In the genomic region with DNA sequence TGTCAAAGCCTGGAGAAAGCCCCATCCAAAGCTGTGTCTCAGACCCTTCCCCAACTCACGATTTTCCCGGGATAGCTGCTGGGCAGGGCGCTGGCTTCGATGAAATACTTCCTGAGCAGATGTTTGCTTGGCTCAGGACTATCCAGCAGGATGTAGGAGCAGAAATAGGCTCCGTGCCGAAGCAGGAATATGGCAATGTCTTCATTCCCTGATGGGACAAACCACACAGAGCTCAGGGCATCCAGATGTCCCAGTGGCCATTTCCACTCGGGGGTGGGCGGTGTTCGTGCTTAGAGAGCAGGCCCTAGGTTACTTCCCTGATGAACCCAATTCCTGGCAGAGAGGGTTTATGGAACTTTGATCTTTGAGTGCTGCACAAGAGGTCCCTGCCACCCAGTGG, we compare ENCODE assay signal across 23 mouse cellular contexts. TPM values are rescaled to one million over a fixed set of nuclear protein-coding genes. Genes with fewer than 3 reads are reported as not detected.
DNase-seq lines count a peak whose midpoint lies in the region; ATAC-seq and TF ChIP-seq lines count a peak whose summit lies in the region.
"Had no signal": no experiment of that assay in that cellular context is flagged by ENCODE, and none has a peak within 500 bp of the region (broad histone marks: within the 10 kb centered on the region; RNA-seq: fewer than 3 reads in every experiment).

No protein-coding gene starts in this region.

- H3K36me3 ChIP-seq in heart, adult 2 months (ENCODE audit: control insufficient read depth, insufficient read depth, low read length), result no peaks in the 10 kb centered on the region
- peaks cover 27% of the 10 kb centered on the region for H3K36me3 ChIP-seq in heart, embryonic 12.5 days
- H3K36me3 ChIP-seq: forebrain, embryonic 12.5 days; hindbrain, embryonic 15.5 days had no signal

- no peak for TF ChIP-seq POLR2A in heart, adult 2 months (IDR thresholded peaks at IDR 0.05; ENCODE audit: insufficient read depth, low read depth, low read length)

- intact Hi-C loops in gastrocnemius, postnatal 14 days (cut with DNase I; ENCODE audit: low total_unique reads), result no loop called here
- intact Hi-C loops in heart, adult 2 months (cut with DNase I), result no loop called here

- no peak for TF ChIP-seq CTCF in heart, adult 2 months (IDR thresholded peaks at IDR 0.05)

- no peak overlapping the region for H3K4me2 ChIP-seq in heart, embryonic 12.5 days
- H3K4me2 ChIP-seq: embryonic facial prominence, embryonic 13.5 days; forebrain, embryonic 12.5 days; hindbrain, embryonic 15.5 days had no signal

- no peak overlapping the region for H3K9ac ChIP-seq in heart, adult 2 months (ENCODE audit: low read depth, low read length)
- no peak overlapping the region for H3K9ac ChIP-seq in heart, embryonic 12.5 days
- H3K9ac ChIP-seq: embryonic facial prominence, embryonic 13.5 days; forebrain, embryonic 12.5 days; hindbrain, embryonic 15.5 days had no signal

- no peaks in the 10 kb centered on the region for H3K27me3 ChIP-seq in heart, adult 2 months (ENCODE audit: control insufficient read depth, insufficient read depth, low read length)
- no peaks in the 10 kb centered on the region for H3K27me3 ChIP-seq in heart, embryonic 12.5 days (replicated peaks)
- H3K27me3 ChIP-seq: embryonic facial prominence, embryonic 13.5 days; forebrain, embryonic 12.5 days; hindbrain, embryonic 15.5 days had no signal

- peak; percentile 32 for DNase-seq in gastrocnemius, postnatal 14 days
- DNase-seq in gastrocnemius, postnatal 25 days, result no peak
- peak in 1 of 2 experiments; percentile 54 for DNase-seq in heart, adult 2 months
- peak; percentile 0 for DNase-seq in ES-CJ7 (ENCODE audit: low read depth, low spot score)
- DNase-seq in heart, postnatal 4 days, result peak; percentile 38
- no peak for DNase-seq in ovary, postnatal 36 days (ENCODE audit: low spot score)
- DNase-seq: adrenal gland, adult 2 months; adrenal gland, postnatal 25 days; cerebellum, adult 18-20 months; cerebellum, adult 9-11 months; cerebellum, postnatal 36 days; kidney, adult 8-10 months had no signal

- H3K4me3 ChIP-seq in heart, adult 2 months, result no peak overlapping the region
- H3K4me3 ChIP-seq in heart, embryonic 12.5 days, result no peak overlapping the region
- H3K4me3 ChIP-seq: embryonic facial prominence, embryonic 13.5 days; forebrain, embryonic 12.5 days; hindbrain, embryonic 15.5 days had no signal

- H3K79me2 ChIP-seq in heart, adult 2 months (replicated peaks; ENCODE audit: control insufficient read depth, insufficient read depth, low read length), result no peaks in the 10 kb centered on the region

- peaks cover 5% of the 10 kb centered on the region; the same call in 1 of the 2 replicates for H3K4me1 ChIP-seq in heart, adult 2 months (ENCODE audit: control insufficient read depth, insufficient read depth, low read length)
- H3K4me1 ChIP-seq in heart, embryonic 12.5 days (replicated peaks), result peaks cover 2% of the 10 kb centered on the region; the same call in 1 of the 2 replicates
- H3K4me1 ChIP-seq: embryonic facial prominence, embryonic 13.5 days; forebrain, embryonic 12.5 days; hindbrain, embryonic 15.5 days had no signal

- TF ChIP-seq EP300 in heart, adult 2 months (IDR thresholded peaks at IDR 0.05; ENCODE audit: insufficient read depth, low read depth, low read length), result no peak

- 38% methylated on average over 9 of the region's 9 CpGs for WGBS in heart, adult 2 months
- 80% methylated on average over 9 of the region's 9 CpGs for WGBS in heart, embryonic 12.5 days

- peak overlapping the region; percentile 30 for H3K27ac ChIP-seq in heart, adult 2 months
- no peak overlapping the region for H3K27ac ChIP-seq in heart, embryonic 12.5 days (ENCODE audit: poor library complexity, severe bottlenecking)
- H3K27ac ChIP-seq: embryonic facial prominence, embryonic 13.5 days; forebrain, embryonic 12.5 days; hindbrain, embryonic 15.5 days had no signal

- H3K9me3 ChIP-seq in heart, embryonic 12.5 days (replicated peaks), result no peaks in the 10 kb centered on the region
- H3K9me3 ChIP-seq: forebrain, embryonic 12.5 days; hindbrain, embryonic 15.5 days had no signal

- no peak for ATAC-seq in heart, embryonic 12.5 days (ENCODE audit: insufficient number of reproducible peaks, low FRiP score)
- ATAC-seq: forebrain, embryonic 16.5 days; intestine, embryonic 16.5 days had no signal

RNA-seq across cellular contexts. Expression of gene Gm10974, which starts 35.1 kb away (rescaled TPM):
- not detected for total RNA-seq in gastrocnemius, postnatal 14 days (2021)
- total RNA-seq in gastrocnemius, postnatal 25 days (2021), result not detected
- total RNA-seq in heart, adult 2 months (2021), result not detected
- not detected in 2 replicates for polyA plus RNA-seq in heart, adult 2 months (2012; rRNA removed)
- not detected in 2 replicates for polyA plus RNA-seq in heart, embryonic 12.5 days (2016; fragmentation: Nextera tagmentation; extraction: Ambion mirVana)
- total RNA-seq in heart, postnatal 4 days (2021), result not detected
- total RNA-seq: adrenal gland, adult 2 months; adrenal gland, postnatal 25 days; granulocyte monocyte progenitor cell, adult 5-6 weeks had no signal
- polyA plus RNA-seq: adrenal gland, adult 2 months; C2C12; embryonic facial prominence, embryonic 13.5 days; forebrain, embryonic 12.5 days; forebrain, embryonic 16.5 days; frontal cortex, adult 2 months; heart, embryonic 16.5 days; hindbrain, embryonic 11.5 days; hindbrain, embryonic 15.5 days; intestine, embryonic 16.5 days had no signal

RNA-seq across cellular contexts. Expression of gene Lrrk1, which starts 57.5 kb away (rescaled TPM):
- 1 to 10 TPM; 4.8 to 6.9 TPM for total RNA-seq in gastrocnemius, postnatal 14 days (2021)
- total RNA-seq in gastrocnemius, postnatal 25 days (2021), result 1 to 10 TPM; 3.2 to 3.7 TPM
- 1 to 10 TPM; 7.8 to 9.6 TPM for total RNA-seq in heart, adult 2 months (2021)
- 11.0 and 12.0 TPM in 2 replicates for polyA plus RNA-seq in heart, adult 2 months (2012; rRNA removed)
- 9.1 and 9.8 TPM in 2 replicates for polyA plus RNA-seq in heart, embryonic 12.5 days (2016; fragmentation: Nextera tagmentation; extraction: Ambion mirVana)
- total RNA-seq in heart, postnatal 4 days (2021), result 10 to 100 TPM; 11.9 to 14.0 TPM

Comparison
In these comparisons a context has a peak if more than half of its experiments do, and no peak if none do; other contexts are left out.
1. DNase-seq: peak in gastrocnemius, postnatal 14 days (single experiment), ES-CJ7 (single experiment) and heart, postnatal 4 days (single experiment); none in gastrocnemius, postnatal 25 days (single experiment) and ovary, postnatal 36 days (single experiment).